Mouse (Mus musculus): ENCODE measurements around the gene Mfng.

DNA sequence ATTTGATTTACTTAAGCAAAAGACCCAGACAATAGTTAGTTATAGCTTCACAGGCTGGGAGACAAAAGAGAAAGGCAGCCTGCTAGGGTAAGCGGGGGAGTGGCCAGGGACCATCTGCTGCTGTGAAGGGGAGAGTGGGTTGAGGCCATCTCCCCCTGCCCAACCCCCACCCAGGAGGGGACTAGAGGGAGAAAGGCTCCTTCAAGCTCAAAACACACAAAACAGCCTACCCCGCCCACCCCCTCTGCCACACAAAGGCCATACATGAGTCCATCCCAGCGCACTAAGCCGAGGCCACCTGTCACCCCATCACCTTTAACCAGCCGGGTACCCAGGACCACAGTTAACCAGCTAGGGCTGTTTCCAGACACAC, 2.3 kb downstream of the Mfng start:
- TF ChIP-seq CTCF (IDR thresholded peaks at IDR 0.05; ENCODE audit: low read depth) (no peak), EP300 (optimal IDR thresholded peaks at IDR 0.05) (no peak)
